ENCODE assay signal across 8 mouse cellular contexts in genomic region chr1:172520576-172521440, GRCm38 (mm10). TPM values are rescaled to one million over a fixed set of nuclear protein-coding genes. Genes with fewer than 3 reads are reported as not detected.
DNase-seq lines count a peak whose midpoint lies in the region; ATAC-seq and TF ChIP-seq lines count a peak whose summit lies in the region.

Gene Cfap45, plus strand, starts transcription at chr1:172520801.

- H3K4me2 ChIP-seq in forebrain, postnatal 0 days (ENCODE audit: low read depth), result peak within 1 kb of the TSS; percentile 56
- peak within 1 kb of the TSS; percentile 64 for H3K4me2 ChIP-seq in liver, postnatal 0 days (ENCODE audit: low read depth, low read length)
- H3K4me2 ChIP-seq in neural tube, embryonic 12.5 days (replicated peaks), result peak within 1 kb of the TSS; percentile 58

- no peak within 1 kb of the TSS for H3K27ac ChIP-seq in forebrain, postnatal 0 days (ENCODE audit: low read depth, low read length)
- no peak within 1 kb of the TSS for H3K27ac ChIP-seq in liver, postnatal 0 days (ENCODE audit: low read depth)
- no peak within 1 kb of the TSS for H3K27ac ChIP-seq in neural tube, embryonic 12.5 days

- H3K9ac ChIP-seq in forebrain, postnatal 0 days, result peak within 1 kb of the TSS; percentile 35; the same call in 1 of the 2 replicates
- no peak within 1 kb of the TSS for H3K9ac ChIP-seq in liver, postnatal 0 days (replicated peaks)
- no peak within 1 kb of the TSS for H3K9ac ChIP-seq in neural tube, embryonic 12.5 days

- no peaks in the 10 kb centered on the region for H3K36me3 ChIP-seq in forebrain, postnatal 0 days (ENCODE audit: insufficient read depth)
- H3K36me3 ChIP-seq in liver, postnatal 0 days (replicated peaks; ENCODE audit: insufficient read depth, low read length), result no peaks in the 10 kb centered on the region
- no peaks in the 10 kb centered on the region for H3K36me3 ChIP-seq in neural tube, embryonic 12.5 days

- no peaks in the 10 kb centered on the region for H3K9me3 ChIP-seq in forebrain, postnatal 0 days (ENCODE audit: low read length)
- H3K9me3 ChIP-seq in liver, postnatal 0 days (ENCODE audit: low read length), result peaks cover 8% of the 10 kb centered on the region; the same call in 1 of the 2 replicates
- peaks cover 5% of the 10 kb centered on the region; the same call in 1 of the 2 replicates for H3K9me3 ChIP-seq in neural tube, embryonic 12.5 days

- H3K4me3 ChIP-seq in forebrain, postnatal 0 days (ENCODE audit: low read depth, low read length), result peak within 1 kb of the TSS; percentile 39
- H3K4me3 ChIP-seq in liver, postnatal 0 days (ENCODE audit: low read depth, low read length), result peak within 1 kb of the TSS; percentile 34
- peak within 1 kb of the TSS; percentile 12 for H3K4me3 ChIP-seq in neural tube, embryonic 12.5 days

- H3K4me1 ChIP-seq in forebrain, postnatal 0 days (ENCODE audit: insufficient read depth), result no peaks in the 10 kb centered on the region; the same call in 1 of the 2 replicates
- H3K4me1 ChIP-seq in liver, postnatal 0 days (ENCODE audit: insufficient read depth), result peaks cover 16% of the 10 kb centered on the region
- peaks cover 15% of the 10 kb centered on the region for H3K4me1 ChIP-seq in neural tube, embryonic 12.5 days

- peak; percentile 94 for ATAC-seq in forebrain, postnatal 0 days
- peak; percentile 60 for ATAC-seq in liver, postnatal 0 days
- peak; percentile 86 for ATAC-seq in neural tube, embryonic 12.5 days (ENCODE audit: low FRiP score, low read depth)

- no peaks in the 10 kb centered on the region for H3K27me3 ChIP-seq in forebrain, postnatal 0 days (ENCODE audit: insufficient read depth, low read length)
- H3K27me3 ChIP-seq in liver, postnatal 0 days (ENCODE audit: insufficient read depth, low read length), result no peaks in the 10 kb centered on the region
- no peaks in the 10 kb centered on the region for H3K27me3 ChIP-seq in neural tube, embryonic 12.5 days (replicated peaks)

- TF ChIP-seq EP300 in liver, postnatal 0 days (IDR thresholded peaks at IDR 0.05; ENCODE audit: low read depth), result no peak

- 3% methylated on average over 28 of the region's 28 CpGs for WGBS in forebrain, postnatal 0 days
- WGBS in liver, postnatal 0 days (ENCODE audit: insufficient replicate concordance), result 6% methylated on average over 28 of the region's 28 CpGs
- 3% methylated on average over 28 of the region's 28 CpGs for WGBS in neural tube, embryonic 12.5 days

- TF ChIP-seq CTCF in forebrain, postnatal 0 days (IDR thresholded peaks at IDR 0.05; ENCODE audit: low read depth), result no peak
- TF ChIP-seq CTCF in liver, postnatal 0 days (IDR thresholded peaks at IDR 0.05; ENCODE audit: low read depth), result no peak

- DNase-seq in B cell, adult 2 months, result peak; percentile 78
- DNase-seq in adrenal gland, postnatal 25 days, result peak; percentile 75
- DNase-seq in forebrain, postnatal 0 days, result peak; percentile 92
- peak; percentile 74 to 77 for DNase-seq in heart, postnatal 36 days
- DNase-seq in layer of hippocampus, adult 18-20 months (ENCODE audit: low spot score in 2 of 2), result peak; percentile 69 to 83
- DNase-seq in liver, postnatal 0 days, result peak; percentile 82
- peak; percentile 83 for DNase-seq in testis, postnatal 10 days (ENCODE audit: low spot score)

- intact Hi-C loops in heart, postnatal 36 days (cut with DNase I), result no loop called here

RNA-seq across cellular contexts. Expression of gene Cfap45, which starts in this region (rescaled TPM):
- total RNA-seq in adrenal gland, postnatal 25 days (2021), result 1.3 TPM in 1 of 2 replicates, not detected in the other
- 3.0 and 5.1 TPM in 2 replicates for total RNA-seq in forebrain, postnatal 0 days (2014; rRNA removed)
- 3.9 and 5.5 TPM in 2 replicates for polyA plus RNA-seq in forebrain, postnatal 0 days (2015; fragmentation: Nextera tagmentation; extraction: Ambion mirVana)
- under 1 TPM; 0.14 to 0.92 TPM for total RNA-seq in heart, postnatal 36 days (2021)
- total RNA-seq in layer of hippocampus, adult 18-20 months (2021), result 1 to 10 TPM; 3.4 to 4.0 TPM
- 0.32 and 0.37 TPM in 2 replicates for polyA plus RNA-seq in liver, postnatal 0 days (2015; fragmentation: Nextera tagmentation; extraction: Ambion mirVana)
- 2.3 and 2.5 TPM in 2 replicates for polyA plus RNA-seq in neural tube, embryonic 12.5 days (2016; fragmentation: Nextera tagmentation; extraction: Ambion mirVana)

Comparison
In these comparisons a context has a peak if more than half of its experiments do, and no peak if none do; other contexts are left out.
1. Peak in DNase-seq in heart, postnatal 36 days; RNA of the gene not detected or under 1 TPM.
2. Peak in DNase-seq, ATAC-seq, H3K4me3 ChIP-seq and H3K4me2 ChIP-seq in liver, postnatal 0 days; RNA of the gene not detected or under 1 TPM.